Mouse (Mus musculus) NIH3T3 (cell line): Measurements from ENCODE around the gene Slc7a6os.
"Not testable (repeated sequence)": the region's sequence is repeated elsewhere in the genome, so short reads cannot be mapped to it uniquely, and the experiment has no call there.

ENCODE experiments used
- DNase-seq: peaks from one replicate; pipeline ENCODE4 v3.0.0-alpha.2; 2012; ENCODE audit warnings: low read depth

The Slc7a6os gene

GRCm38 (mm10) chr8:106210821-106211345 is at the start of gene Slc7a6os, which contains the start of gene Prmt7:
Gene Slc7a6os (minus strand): TSS chr8:106210935.
Gene Prmt7 (plus strand): TSS chr8:106210936.
- DNase-seq, result peak; percentile 98

DNA sequence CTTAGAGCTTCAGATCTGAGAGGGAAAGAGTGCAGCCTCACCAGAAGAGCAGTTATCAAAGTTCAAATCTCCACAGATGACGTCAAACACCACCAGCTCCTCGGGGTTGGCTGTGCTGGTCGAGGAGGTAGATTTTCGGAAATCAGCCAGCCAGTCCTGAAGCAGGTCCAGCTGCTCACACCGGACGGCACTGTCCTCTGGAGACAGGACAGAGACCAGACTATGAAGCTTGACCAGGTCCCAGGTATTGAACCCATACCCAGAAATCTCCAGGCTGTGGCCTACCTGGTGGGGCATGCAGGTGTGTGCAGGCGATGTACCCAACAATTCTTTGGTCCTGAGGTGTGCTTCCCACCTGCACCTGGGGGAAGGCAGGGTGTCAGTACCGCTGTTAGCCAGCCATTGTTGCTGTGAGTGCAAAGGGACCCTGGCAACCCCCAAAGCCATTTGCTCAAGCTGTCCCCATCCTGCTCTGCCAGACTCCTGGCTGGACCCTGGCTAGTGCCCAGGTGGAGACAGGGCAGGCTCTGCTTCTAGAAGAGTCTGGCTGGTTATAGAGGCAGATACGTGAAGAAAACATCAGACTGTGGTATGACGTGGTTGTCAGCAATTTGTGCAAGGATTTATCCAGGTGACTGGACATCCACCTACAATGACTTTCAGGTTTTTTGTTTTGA is 49.0 kb upstream of the Slc7a6os start:
- no peak for DNase-seq

DNA sequence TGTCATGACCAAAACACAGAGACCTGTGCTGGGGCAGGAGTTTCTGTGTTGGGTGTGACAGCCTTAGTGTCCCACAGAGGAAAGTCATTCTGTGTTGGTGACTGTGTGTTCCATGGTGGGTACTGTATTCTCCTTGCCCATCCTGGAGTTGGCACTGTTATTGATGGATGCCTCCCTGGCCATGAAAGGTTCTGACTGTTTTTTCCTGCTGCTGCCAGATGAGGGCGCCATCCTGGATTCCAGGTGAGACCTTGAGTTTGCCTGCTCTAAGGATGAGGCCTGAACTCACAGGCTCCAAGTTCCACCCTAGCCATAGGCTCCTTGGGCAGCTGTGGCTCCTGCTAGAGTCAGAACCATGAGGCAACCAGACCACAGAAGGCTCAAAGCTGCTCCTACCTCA is 47.4 kb upstream of the Slc7a6os start:
- DNase-seq, result peak; percentile 35

- DNase-seq, result no peak
Measured at GRCm38 (mm10) chr8:106250186-106250585, 39.5 kb upstream of the Slc7a6os start.

GRCm38 (mm10) chr8:106237106-106237505 is 26.4 kb upstream of the Slc7a6os start:
- no peak for DNase-seq

DNA sequence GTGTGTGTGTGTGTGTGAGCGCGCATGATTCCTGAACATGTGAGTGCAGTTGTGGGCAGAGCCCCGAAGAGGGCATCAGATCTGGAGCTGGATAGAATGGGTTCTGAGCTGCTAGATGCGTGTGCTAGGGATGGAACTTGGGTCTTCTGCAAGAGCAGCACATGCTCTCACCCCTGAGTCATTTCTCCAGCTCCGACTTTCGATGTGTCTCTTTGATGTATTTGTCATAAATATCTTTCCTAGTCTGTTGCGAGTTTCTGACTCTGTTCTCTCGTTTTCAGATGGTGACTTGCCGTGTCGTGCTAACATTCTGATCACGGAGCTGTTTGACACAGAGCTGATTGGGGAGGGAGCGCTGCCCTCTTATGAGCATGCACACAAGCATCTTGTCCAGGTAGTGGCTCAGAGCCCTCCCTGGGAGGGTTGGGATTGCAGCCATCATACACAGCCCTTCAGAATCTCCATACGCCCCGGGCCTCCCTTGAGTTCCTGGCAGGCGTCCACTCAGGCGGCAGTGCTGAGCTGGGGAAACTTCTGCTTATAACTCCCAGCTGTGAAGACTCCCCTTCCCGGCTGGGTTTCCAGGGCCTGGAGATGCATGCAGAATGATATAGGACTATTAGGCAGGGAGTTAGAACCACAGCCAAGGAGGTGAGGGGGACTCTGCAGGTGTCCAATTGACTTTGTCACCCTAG is 24.0 kb upstream of the Slc7a6os start:
- DNase-seq, result peak; percentile 58

GRCm38 (mm10) chr8:106232751-106233150 is 22.0 kb upstream of the Slc7a6os start:
- no peak for DNase-seq

GRCm38 (mm10) chr8:106231536-106231935 is 20.8 kb upstream of the Slc7a6os start:
- no peak for DNase-seq

DNA sequence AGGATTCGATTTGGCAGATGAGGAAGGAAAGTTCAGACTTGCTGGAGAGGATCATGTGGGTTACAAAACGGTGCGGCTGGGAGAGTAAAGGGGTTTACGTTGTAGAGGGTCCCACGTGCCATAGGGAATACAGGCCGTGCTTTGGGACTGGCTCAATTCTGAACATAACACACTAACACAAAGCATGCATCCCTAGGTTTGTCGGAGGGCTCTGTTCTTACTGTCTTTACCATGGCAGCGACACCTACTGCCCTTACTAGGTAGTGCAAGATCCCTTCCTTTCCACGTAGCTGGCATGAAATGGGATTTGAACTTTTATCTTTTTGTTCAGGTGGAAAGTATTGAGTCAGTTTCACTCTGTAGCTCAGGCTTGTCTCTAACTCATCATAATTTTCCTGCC is 15.9 kb upstream of the Slc7a6os start:
- DNase-seq, result peak; percentile 81

DNA sequence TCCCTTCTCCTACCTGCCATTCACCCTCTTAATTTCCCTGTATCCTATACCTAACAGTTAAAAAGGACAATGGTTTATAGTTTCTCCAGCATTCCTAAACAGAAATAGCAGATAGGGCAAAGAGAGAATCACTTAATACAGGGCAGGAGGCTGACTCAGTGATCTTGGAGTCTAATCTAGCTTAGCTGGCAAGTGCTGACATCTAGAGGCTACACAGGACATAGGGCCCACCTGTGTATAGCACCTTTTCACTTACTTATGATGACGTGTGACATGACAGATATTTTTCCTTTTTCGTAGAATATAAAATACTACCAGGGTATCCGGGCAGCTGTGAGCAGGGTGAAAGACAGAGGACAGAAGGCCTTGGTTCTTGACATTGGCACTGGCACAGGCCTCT is 8.9 kb upstream of the Slc7a6os start:
- DNase-seq, result peak; percentile 20

GRCm38 (mm10) chr8:106213959-106214358 is 3.2 kb upstream of the Slc7a6os start:
- no peak for DNase-seq

- DNase-seq, result no peak
Measured at GRCm38 (mm10) chr8:106211421-106211820, 686 bp upstream of the Slc7a6os start.

- peak; percentile 71 for DNase-seq
Measured at GRCm38 (mm10) chr8:106210035-106210731, 552 bp downstream of the Slc7a6os start.

DNA sequence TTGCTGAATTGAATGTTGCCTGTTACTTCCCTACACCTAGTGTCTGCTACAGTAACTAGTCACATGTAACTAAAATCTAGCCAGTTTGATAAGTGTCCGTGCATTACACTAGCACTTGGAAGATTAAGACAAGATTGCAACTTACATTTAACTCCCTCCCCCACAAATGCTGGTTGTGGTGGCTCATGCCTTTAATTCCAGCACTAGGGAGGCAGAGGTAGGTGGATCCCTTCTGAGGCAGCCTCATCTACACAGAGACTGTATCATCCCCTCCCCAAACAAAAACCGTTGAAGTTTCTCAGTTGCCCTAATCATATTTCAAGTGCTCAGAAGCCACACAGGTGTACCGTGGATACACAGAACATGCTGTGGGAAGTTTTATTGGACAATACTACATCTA is 11.1 kb downstream of the Slc7a6os start:
- DNase-seq, result not testable (repeated sequence)

GRCm38 (mm10) chr8:106198741-106199140 is 12.0 kb downstream of the Slc7a6os start:
- DNase-seq, result peak; percentile 89

GRCm38 (mm10) chr8:106194062-106194461 is 16.7 kb downstream of the Slc7a6os start:
- no peak for DNase-seq

- no peak for DNase-seq
Measured at GRCm38 (mm10) chr8:106193162-106193561, 17.6 kb downstream of the Slc7a6os start.

DNA sequence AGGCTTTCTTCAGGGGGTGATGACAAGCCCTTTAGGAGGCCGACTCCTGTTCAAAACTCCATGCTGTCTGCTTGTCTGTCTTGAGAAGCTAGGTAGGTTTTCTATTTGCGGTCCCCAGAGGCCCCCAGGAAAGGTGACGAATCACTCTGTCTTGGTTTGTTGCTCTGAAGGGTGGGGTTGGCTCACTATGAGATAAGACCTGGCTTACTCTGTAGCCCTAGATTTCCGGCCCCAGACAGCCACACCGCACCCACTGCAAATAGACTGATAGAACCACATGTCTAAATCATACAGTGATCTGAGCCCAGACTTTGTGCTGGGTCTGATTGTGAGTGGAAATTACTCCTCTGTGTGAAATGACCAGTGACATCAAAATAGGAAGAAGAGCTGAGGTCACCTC is 19.1 kb downstream of the Slc7a6os start:
- no peak for DNase-seq

DNA sequence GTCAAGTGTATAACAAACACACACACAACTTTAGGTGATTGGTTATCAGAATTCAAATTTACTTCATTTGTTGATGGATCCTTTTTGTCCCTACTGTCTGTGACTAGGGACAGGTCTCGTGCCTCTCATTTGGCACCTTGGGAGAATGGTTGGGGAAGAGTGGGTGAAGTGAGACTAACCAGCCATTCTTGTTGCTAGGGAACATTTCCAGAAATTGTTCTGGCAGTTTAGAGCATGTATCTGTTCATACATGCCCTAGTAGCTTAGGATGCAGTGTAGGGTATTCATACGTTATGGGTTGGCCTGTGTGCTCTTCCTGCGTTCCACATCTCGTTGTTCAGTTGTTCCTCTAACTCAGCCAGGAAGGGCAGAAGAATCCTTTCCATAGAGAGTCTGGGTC is 21.6 kb downstream of the Slc7a6os start:
- no peak for DNase-seq

DNA sequence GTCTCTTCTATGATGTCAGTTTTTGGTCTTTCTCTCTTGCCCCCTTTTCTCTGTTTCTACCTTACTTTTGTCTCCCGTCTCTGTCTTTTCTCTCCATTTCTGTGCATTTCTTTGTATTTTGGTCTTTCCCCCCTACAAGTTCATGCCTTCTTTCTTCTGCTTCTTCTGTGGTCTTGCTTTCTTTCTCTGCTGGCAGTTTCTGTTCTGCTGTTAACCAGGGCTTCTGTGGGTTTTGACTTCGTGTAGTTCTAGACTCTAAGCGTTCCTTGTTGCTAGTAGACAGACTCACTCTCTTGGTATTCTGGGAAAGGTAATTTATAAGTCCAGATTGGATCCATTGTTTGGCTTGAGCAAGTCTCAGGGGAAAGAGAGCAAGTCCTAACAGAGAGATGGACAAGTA is 24.3 kb downstream of the Slc7a6os start:
- DNase-seq, result peak; percentile 36

DNA sequence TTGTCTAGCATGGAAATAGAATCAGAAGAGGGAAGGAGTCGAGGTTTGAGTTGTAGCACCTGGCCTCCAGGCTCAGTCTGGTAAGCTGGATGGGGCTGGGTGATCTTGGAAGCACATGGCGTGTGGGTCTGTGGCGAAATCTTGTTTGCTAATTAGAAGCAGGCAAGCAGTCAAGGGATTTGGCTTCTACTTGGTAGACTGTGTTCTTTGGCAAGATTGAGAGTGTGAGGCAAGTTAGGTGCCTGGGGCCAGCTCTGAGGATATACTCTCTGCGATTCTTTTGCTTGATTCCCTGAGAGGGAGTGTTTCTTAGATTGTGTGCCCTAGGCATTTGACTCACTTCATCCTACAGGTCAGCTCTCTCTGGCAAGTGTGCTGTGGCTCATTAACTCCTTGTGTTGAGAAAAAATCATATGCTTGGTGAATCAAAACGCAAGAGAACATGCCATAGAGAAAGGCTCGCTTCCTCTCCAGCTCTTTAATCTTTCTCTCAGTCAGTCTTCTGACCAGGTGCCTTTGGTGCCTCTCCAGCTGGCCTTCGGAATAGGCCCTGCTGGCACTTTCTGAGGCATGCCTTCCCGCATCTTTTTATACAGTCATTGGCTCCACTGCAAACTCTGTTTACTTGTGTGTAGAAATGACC is 25.0 kb downstream of the Slc7a6os start:
- DNase-seq, result peak; percentile 95

DNA sequence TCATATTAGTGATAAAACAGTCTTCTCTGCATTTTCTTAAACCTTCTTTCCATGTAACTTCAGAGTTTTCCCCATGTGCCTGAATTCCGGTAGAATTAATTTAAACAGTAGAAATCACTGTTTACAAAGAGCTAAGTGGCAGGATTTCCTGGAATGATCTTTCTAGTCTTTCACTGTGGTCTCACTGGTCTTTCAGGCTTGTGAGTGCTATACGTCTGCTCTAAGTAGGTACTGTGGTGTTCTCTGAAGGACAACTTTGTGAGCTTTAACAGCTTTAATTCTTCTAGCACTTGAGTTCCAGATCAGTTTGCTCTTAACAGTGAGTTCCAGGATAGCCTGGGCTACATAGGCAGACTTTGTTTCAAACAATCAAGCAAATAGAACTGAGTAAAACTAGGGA is 32.3 kb downstream of the Slc7a6os start:
- no peak for DNase-seq
